Mouse (Mus musculus): ENCODE results near the gene P2rx5. TPM values are rescaled to one million over a fixed set of nuclear protein-coding genes. Genes with fewer than 3 reads are reported as not detected.
A peak's percentile ranks its signal among the peaks of the same experiment; 100 is the strongest.

P2rx5 gene
- total and polyA plus RNA-seq, 3 experiments = 0.04 to 0.25 TPM; not detected in 1

- Histone ChIP-seq H3K9me3 (replicated peaks; ENCODE audit: insufficient read depth, low read length) (no peaks in the 10 kb centered on the region), H3K36me3 (ENCODE audit: control insufficient read depth in 1 of 2, insufficient read depth in 2 of 2, low read length in 2 of 2) (peaks cover 12 to 19% of the 10 kb centered on the region in 2 experiments; a peak in 3 of 4 replicates), H3K27me3 (ENCODE audit: control insufficient read depth in 1 of 2, insufficient read depth in 2 of 2, low read length in 2 of 2) (no peaks in the 10 kb centered on the region), H3K4me3 (ENCODE audit: control insufficient read depth in 1 of 2, insufficient read depth in 1 of 2, low read depth in 2 of 2, low read length in 2 of 2) (peak overlapping the region; percentile 85 to 91), H3K79me2 (ENCODE audit: control insufficient read depth, insufficient read depth, low read length, poor library complexity) (peaks cover 38% of the 10 kb centered on the region), H3K4me1 (ENCODE audit: control insufficient read depth in 1 of 2, insufficient read depth in 2 of 2, low read length in 2 of 2) (peaks cover 4 to 12% of the 10 kb centered on the region in 2 experiments), H3K27ac (ENCODE audit: control insufficient read depth, low read depth, low read length) (no peak overlapping the region), H3K9ac (ENCODE audit: control insufficient read depth, low read depth, low read length, poor library complexity, severe bottlenecking) (peak overlapping the region; percentile 88)
- TF ChIP-seq USF2 (IDR thresholded peaks at IDR 0.05; ENCODE audit: borderline replicate concordance in 1 of 2, insufficient read depth in 1 of 2, low read depth in 1 of 2, low read length in 2 of 2) (no peak), HCFC1 (IDR thresholded peaks at IDR 0.05; ENCODE audit: low read depth, low read length) (peak; percentile 3; the same call in 1 of the 2 replicates)
- peak; percentile 36 for DNase-seq (ENCODE audit: low read depth, low spot score)
Measured at GRCm38 (mm10) chr11:73175612-73176011, 15.4 kb downstream of the P2rx5 start.

- H3K9me3 ChIP-seq (replicated peaks; ENCODE audit: insufficient read depth, low read length) = no peaks in the 10 kb centered on the region
- H3K79me2 ChIP-seq (ENCODE audit: control insufficient read depth, insufficient read depth, low read length, poor library complexity) = peaks cover 38% of the 10 kb centered on the region
- H3K36me3 ChIP-seq (ENCODE audit: control insufficient read depth in 1 of 2, insufficient read depth in 2 of 2, low read length in 2 of 2) = peaks cover 12 to 19% of the 10 kb centered on the region in 2 experiments; a peak in 3 of 4 replicates
- TF ChIP-seq MAFK (IDR thresholded peaks at IDR 0.05; ENCODE audit: borderline replicate concordance, low read depth, low read length) (no peak), MYC (IDR thresholded peaks at IDR 0.05; ENCODE audit: low read depth, low read length) (peak; percentile 48; the same call in 1 of the 2 replicates)
- H3K4me3 ChIP-seq (ENCODE audit: control insufficient read depth in 1 of 2, insufficient read depth in 1 of 2, low read depth in 2 of 2, low read length in 2 of 2) = peak overlapping the region; percentile 85 to 91
- no peaks in the 10 kb centered on the region for H3K27me3 ChIP-seq (ENCODE audit: control insufficient read depth in 1 of 2, insufficient read depth in 2 of 2, low read length in 2 of 2)
- peak; percentile 72 for DNase-seq (ENCODE audit: low read depth, low spot score)
- peak overlapping the region; percentile 57 for H3K27ac ChIP-seq (ENCODE audit: control insufficient read depth, low read depth, low read length)
- H3K9ac ChIP-seq (ENCODE audit: control insufficient read depth, low read depth, low read length, poor library complexity, severe bottlenecking) = peak overlapping the region; percentile 88
- peaks cover 4 to 12% of the 10 kb centered on the region in 2 experiments for H3K4me1 ChIP-seq (ENCODE audit: control insufficient read depth in 1 of 2, insufficient read depth in 2 of 2, low read length in 2 of 2)
Measured at GRCm38 (mm10) chr11:73176186-73176585, 16.0 kb downstream of the P2rx5 start.

- peak within 1 kb of the TSS; percentile 58 for H3K27ac ChIP-seq (ENCODE audit: control insufficient read depth, low read depth, low read length)
- peak within 1 kb of the TSS; percentile 88 for H3K9ac ChIP-seq (ENCODE audit: control insufficient read depth, low read depth, low read length, poor library complexity, severe bottlenecking)
- no peaks in the 10 kb centered on the region for H3K9me3 ChIP-seq (replicated peaks; ENCODE audit: insufficient read depth, low read length)
- H3K79me2 ChIP-seq (ENCODE audit: control insufficient read depth, insufficient read depth, low read length, poor library complexity) = peaks cover 38% of the 10 kb centered on the region
- DNase-seq (ENCODE audit: low read depth, low spot score) = peak; percentile 100
- H3K36me3 ChIP-seq (ENCODE audit: control insufficient read depth in 1 of 2, insufficient read depth in 2 of 2, low read length in 2 of 2) = peaks cover 12 to 19% of the 10 kb centered on the region in 2 experiments; a peak in 3 of 4 replicates
- peaks cover 4 to 12% of the 10 kb centered on the region in 2 experiments for H3K4me1 ChIP-seq (ENCODE audit: control insufficient read depth in 1 of 2, insufficient read depth in 2 of 2, low read length in 2 of 2)
- H3K4me3 ChIP-seq (ENCODE audit: control insufficient read depth in 1 of 2, insufficient read depth in 1 of 2, low read depth in 2 of 2, low read length in 2 of 2) = peak within 1 kb of the TSS; percentile 91 to 95
- no peaks in the 10 kb centered on the region for H3K27me3 ChIP-seq (ENCODE audit: control insufficient read depth in 1 of 2, insufficient read depth in 2 of 2, low read length in 2 of 2)
- peak; percentile 95 for TF ChIP-seq NELFE (IDR thresholded peaks at IDR 0.05; ENCODE audit: low read depth, low read length)
- TF ChIP-seq ETS1 (IDR thresholded peaks at IDR 0.05; ENCODE audit: low read depth, low read length) = no peak
- no peak for TF ChIP-seq RAD21 (IDR thresholded peaks at IDR 0.05; ENCODE audit: low read depth, low read length)
- no peak for TF ChIP-seq JUND (IDR thresholded peaks at IDR 0.05; ENCODE audit: low read depth, low read length)
- TF ChIP-seq MYC (IDR thresholded peaks at IDR 0.05; ENCODE audit: low read depth, low read length) = peak; percentile 77; the same call in 1 of the 2 replicates
- TF ChIP-seq KAT2A (conservative IDR thresholded peaks at IDR 0.05; ENCODE audit: low read depth, low read length) = peak; percentile 74; the same call in 1 of the 2 replicates
- TF ChIP-seq ZKSCAN1 (IDR thresholded peaks at IDR 0.05; ENCODE audit: low read depth, low read length) = no peak
- no peak for TF ChIP-seq POLR2AphosphoS5 (IDR thresholded peaks at IDR 0.05; ENCODE audit: borderline replicate concordance, low read depth, low read length)
- TF ChIP-seq MAZ (IDR thresholded peaks at IDR 0.05; ENCODE audit: low read depth, low read length) = peak; percentile 94
- TF ChIP-seq RCOR1 (IDR thresholded peaks at IDR 0.05; ENCODE audit: low read depth, low read length) = no peak
- TF ChIP-seq ZMIZ1 (IDR thresholded peaks at IDR 0.05; ENCODE audit: low read depth, low read length) = peak; percentile 72; the same call in 1 of the 2 replicates
- TF ChIP-seq HCFC1 (IDR thresholded peaks at IDR 0.05; ENCODE audit: low read depth, low read length) = peak; percentile 89
- no peak for TF ChIP-seq CTCF (IDR thresholded peaks at IDR 0.05 in 2 of 3, conservative IDR thresholded peaks at IDR 0.05 in 1 of 3; ENCODE audit: control insufficient read depth in 1 of 3, insufficient read depth in 1 of 3, low read depth in 2 of 3, low read length in 3 of 3, poor library complexity in 1 of 3, severe bottlenecking in 1 of 3)
- peak; percentile 90 for TF ChIP-seq SIN3A (IDR thresholded peaks at IDR 0.05; ENCODE audit: low read length)
- TF ChIP-seq ZNF384 (IDR thresholded peaks at IDR 0.05; ENCODE audit: low read depth, low read length) = no peak
- no peak for TF ChIP-seq GATA1 (IDR thresholded peaks at IDR 0.05; ENCODE audit: low read depth, low read length)
- TF ChIP-seq UBTF (IDR thresholded peaks at IDR 0.05; ENCODE audit: borderline replicate concordance, insufficient read depth, low read depth, low read length) = peak; percentile 80; the same call in 1 of the 2 replicates
- TF ChIP-seq USF2 (IDR thresholded peaks at IDR 0.05; ENCODE audit: borderline replicate concordance in 1 of 2, insufficient read depth in 1 of 2, low read depth in 1 of 2, low read length in 2 of 2) = no peak
- TF ChIP-seq MAX (IDR thresholded peaks at IDR 0.05; ENCODE audit: low read length) = peak; percentile 55; the same call in 1 of the 2 replicates
- TF ChIP-seq USF1 (IDR thresholded peaks at IDR 0.05; ENCODE audit: low read depth, low read length) = 0 out of 2 replicates have a peak, but pooled peaks have one; percentile 36
- TF ChIP-seq SMC3 (IDR thresholded peaks at IDR 0.05; ENCODE audit: low read depth, low read length) = no peak
Measured at GRCm38 (mm10) chr11:73176608-73177508, 16.6 kb downstream of the P2rx5 start, which contains the start of the genes Emc6 and Tax1bp3. Gene Emc6 (minus strand): TSS chr11:73177037. Gene Tax1bp3 (plus strand): TSS chr11:73177083.

Data from MEL (cell line).